Mouse (Mus musculus): ENCODE measurements around the gene Rab3gap2. TPM values are rescaled to one million over a fixed set of nuclear protein-coding genes. Genes with fewer than 3 reads are reported as not detected.

Gene Rab3gap2
- 49.3 and 61.1 TPM in 2 replicates for total RNA-seq (2017)

- ATAC-seq (ENCODE audit: extremely low read depth, insufficient number of reproducible peaks, low FRiP score, poor library complexity, severe bottlenecking) = peak; percentile 78
Observed at GRCm38 (mm10) chr1:185203909-185204661, at the start of gene Rab3gap2. Gene Rab3gap2, plus strand, starts transcription at chr1:185204117.

GRCm38 (mm10) chr1:185173641-185174040, 30.3 kb upstream of the Rab3gap2 start:
- no peak for ATAC-seq (ENCODE audit: extremely low read depth, insufficient number of reproducible peaks, low FRiP score, poor library complexity, severe bottlenecking)

GRCm38 (mm10) chr1:185177860-185178259, 26.1 kb upstream of the Rab3gap2 start:
- ATAC-seq (ENCODE audit: extremely low read depth, insufficient number of reproducible peaks, low FRiP score, poor library complexity, severe bottlenecking) = no peak

GRCm38 (mm10) chr1:185183591-185184330, 20.2 kb upstream of the Rab3gap2 start:
- no peak for ATAC-seq (ENCODE audit: extremely low read depth, insufficient number of reproducible peaks, low FRiP score, poor library complexity, severe bottlenecking)

GRCm38 (mm10) chr1:185185556-185185955, 18.4 kb upstream of the Rab3gap2 start:
- no peak for ATAC-seq (ENCODE audit: extremely low read depth, insufficient number of reproducible peaks, low FRiP score, poor library complexity, severe bottlenecking)

GRCm38 (mm10) chr1:185187135-185187785, 16.7 kb upstream of the Rab3gap2 start:
- no peak for ATAC-seq (ENCODE audit: extremely low read depth, insufficient number of reproducible peaks, low FRiP score, poor library complexity, severe bottlenecking)

GRCm38 (mm10) chr1:185189901-185190300, 14.0 kb upstream of the Rab3gap2 start:
- ATAC-seq (ENCODE audit: extremely low read depth, insufficient number of reproducible peaks, low FRiP score, poor library complexity, severe bottlenecking) = no peak

- no peak for ATAC-seq (ENCODE audit: extremely low read depth, insufficient number of reproducible peaks, low FRiP score, poor library complexity, severe bottlenecking)
Observed at GRCm38 (mm10) chr1:185192087-185192486, 11.8 kb upstream of the Rab3gap2 start.

- ATAC-seq (ENCODE audit: extremely low read depth, insufficient number of reproducible peaks, low FRiP score, poor library complexity, severe bottlenecking) = peak; percentile 89
Observed at GRCm38 (mm10) chr1:185193509-185193908, 10.4 kb upstream of the Rab3gap2 start.

- ATAC-seq (ENCODE audit: extremely low read depth, insufficient number of reproducible peaks, low FRiP score, poor library complexity, severe bottlenecking) = no peak
Observed at GRCm38 (mm10) chr1:185196323-185196722, 7.6 kb upstream of the Rab3gap2 start.

- no peak for ATAC-seq (ENCODE audit: extremely low read depth, insufficient number of reproducible peaks, low FRiP score, poor library complexity, severe bottlenecking)
Observed at GRCm38 (mm10) chr1:185200571-185201395, 3.1 kb upstream of the Rab3gap2 start.

GRCm38 (mm10) chr1:185201994-185202393, 1.9 kb upstream of the Rab3gap2 start:
- ATAC-seq (ENCODE audit: extremely low read depth, insufficient number of reproducible peaks, low FRiP score, poor library complexity, severe bottlenecking) = no peak

- ATAC-seq (ENCODE audit: extremely low read depth, insufficient number of reproducible peaks, low FRiP score, poor library complexity, severe bottlenecking) = no peak
Observed at GRCm38 (mm10) chr1:185203196-185203908, 565 bp upstream of the Rab3gap2 start.

- peak; percentile 15; the same call in 1 of the 2 replicates for ATAC-seq (ENCODE audit: extremely low read depth, insufficient number of reproducible peaks, low FRiP score, poor library complexity, severe bottlenecking)
Observed at GRCm38 (mm10) chr1:185205090-185205489, 1.2 kb downstream of the Rab3gap2 start.

- peak; percentile 23; the same call in 1 of the 2 replicates for ATAC-seq (ENCODE audit: extremely low read depth, insufficient number of reproducible peaks, low FRiP score, poor library complexity, severe bottlenecking)
Observed at GRCm38 (mm10) chr1:185207851-185208595, 4.1 kb downstream of the Rab3gap2 start.

- ATAC-seq (ENCODE audit: extremely low read depth, insufficient number of reproducible peaks, low FRiP score, poor library complexity, severe bottlenecking) = no peak
Observed at GRCm38 (mm10) chr1:185208766-185209165, 4.8 kb downstream of the Rab3gap2 start.

GRCm38 (mm10) chr1:185209641-185210176, 5.8 kb downstream of the Rab3gap2 start:
- ATAC-seq (ENCODE audit: extremely low read depth, insufficient number of reproducible peaks, low FRiP score, poor library complexity, severe bottlenecking) = no peak
